Mouse (Mus musculus): ENCODE results near the gene Cdk19. TPM values are rescaled to one million over a fixed set of nuclear protein-coding genes. Genes with fewer than 3 reads are reported as not detected.

Gene Cdk19
- total and polyA plus RNA-seq, 3 experiments: 2.8 to 8.2 TPM; not detected in 1

DNA sequence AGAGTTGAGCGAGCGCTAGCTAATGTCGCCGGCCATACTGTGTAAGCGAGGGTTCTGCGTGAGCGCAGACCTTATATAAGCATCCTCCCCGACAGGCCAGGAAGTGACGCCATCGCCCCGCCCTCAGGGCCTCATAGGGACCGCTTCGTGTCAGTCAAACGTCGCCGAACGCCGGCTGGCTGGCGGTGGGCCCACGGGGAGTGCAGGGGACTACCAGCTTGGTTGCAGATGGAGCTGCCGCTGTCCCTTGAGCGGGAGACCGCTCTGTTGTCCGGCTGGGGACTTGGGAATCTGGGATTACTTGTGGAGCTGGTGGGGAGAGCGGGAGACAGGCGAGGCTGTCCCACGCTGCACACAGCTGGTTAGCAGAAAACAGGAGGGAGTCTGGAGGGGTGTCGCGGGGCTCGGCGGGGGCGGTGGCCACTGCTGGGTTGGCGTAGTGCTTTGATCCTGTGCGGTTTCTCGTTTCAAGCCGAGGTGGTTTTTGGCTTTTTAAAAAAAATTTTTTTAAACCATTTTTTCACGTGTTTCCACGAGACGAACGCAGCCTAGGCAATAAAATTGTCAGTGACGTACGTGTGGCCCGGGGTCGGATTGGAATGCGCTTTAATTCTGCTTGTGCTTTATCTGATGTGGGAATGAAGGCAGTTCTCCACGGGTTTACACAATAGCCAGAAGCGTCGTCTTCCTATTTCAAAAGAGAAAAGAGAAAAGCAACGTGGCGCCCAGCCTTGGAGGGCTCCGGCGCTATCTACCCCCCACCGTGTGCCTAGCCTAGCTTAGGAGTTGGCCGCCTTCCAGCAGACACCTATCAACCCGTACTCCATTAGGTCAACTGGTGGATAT is 37.0 kb upstream of the Cdk19 start, which contains the start of gene Amd1:
Amd1 (minus strand) TSS at position 47 of the 846 bp plus-strand sequence.
- Histone ChIP-seq H3K4me1 (ENCODE audit: control insufficient read depth in 1 of 2, insufficient read depth in 2 of 2, low read length in 2 of 2) (peaks cover 8 to 10% of the 10 kb centered on the region in 2 experiments; a peak in 2 of 4 replicates), H3K36me3 (ENCODE audit: control insufficient read depth in 1 of 2, insufficient read depth in 2 of 2, low read length in 2 of 2) (peaks cover 0 to 22% of the 10 kb centered on the region in 2 experiments; a peak in 2 of 4 replicates), H3K79me2 (ENCODE audit: control insufficient read depth, insufficient read depth, low read length, poor library complexity) (peaks cover 47% of the 10 kb centered on the region), H3K27me3 (ENCODE audit: control insufficient read depth in 1 of 2, insufficient read depth in 2 of 2, low read length in 2 of 2) (no peaks in the 10 kb centered on the region), H3K27ac (ENCODE audit: control insufficient read depth, low read depth, low read length) (peak within 1 kb of the TSS; percentile 90), H3K9ac (ENCODE audit: control insufficient read depth, low read depth, low read length, poor library complexity, severe bottlenecking) (peak within 1 kb of the TSS; percentile 95), H3K4me3 (ENCODE audit: control insufficient read depth in 1 of 2, insufficient read depth in 1 of 2, low read depth in 2 of 2, low read length in 2 of 2) (peak within 1 kb of the TSS; percentile 89 to 96), H3K9me3 (replicated peaks; ENCODE audit: insufficient read depth, low read length) (no peaks in the 10 kb centered on the region)
- TF ChIP-seq RCOR1 (IDR thresholded peaks at IDR 0.05; ENCODE audit: low read depth, low read length) (peak; percentile 15; the same call in 1 of the 2 replicates), MYB (IDR thresholded peaks at IDR 0.05; ENCODE audit: low read depth, low read length) (no peak), CHD2 (IDR thresholded peaks at IDR 0.05; ENCODE audit: low read length) (peak; percentile 59), MAX (IDR thresholded peaks at IDR 0.05; ENCODE audit: low read length) (peak; percentile 86), POLR2AphosphoS5 (IDR thresholded peaks at IDR 0.05; ENCODE audit: borderline replicate concordance, low read depth, low read length) (peak; percentile 89), POLR2AphosphoS2 (IDR thresholded peaks at IDR 0.05; ENCODE audit: low read length) (peak; percentile 84), ELF1 (IDR thresholded peaks at IDR 0.05; ENCODE audit: low read depth, low read length) (0 out of 2 replicates have a peak, but pooled peaks have one; percentile 46), CHD1 (IDR thresholded peaks at IDR 0.05; ENCODE audit: low read depth, low read length) (0 out of 2 replicates have a peak, but pooled peaks have one; percentile 28), EP300 (IDR thresholded peaks at IDR 0.05; ENCODE audit: low read depth in 1 of 2, low read length in 2 of 2) (peak; percentile 39 to 48; a peak in 3 of 4 replicates), MAZ (IDR thresholded peaks at IDR 0.05; ENCODE audit: low read depth, low read length) (peak; percentile 31; the same call in 1 of the 2 replicates), USF2 (IDR thresholded peaks at IDR 0.05; ENCODE audit: borderline replicate concordance in 1 of 2, insufficient read depth in 1 of 2, low read depth in 1 of 2, low read length in 2 of 2) (no peak), TBP (IDR thresholded peaks at IDR 0.05; ENCODE audit: low read depth, low read length) (peak; percentile 98), ZMIZ1 (IDR thresholded peaks at IDR 0.05; ENCODE audit: low read depth, low read length) (peak; percentile 76), MXI1 (IDR thresholded peaks at IDR 0.05; ENCODE audit: low read depth, low read length) (peak; percentile 79; the same call in 1 of the 2 replicates), NELFE (IDR thresholded peaks at IDR 0.05; ENCODE audit: low read depth, low read length) (peak; percentile 51), E2F4 (IDR thresholded peaks at IDR 0.05; ENCODE audit: borderline replicate concordance, low read depth, low read length) (peak; percentile 44; the same call in 1 of the 2 replicates), ZKSCAN1 (IDR thresholded peaks at IDR 0.05; ENCODE audit: low read depth, low read length) (no peak), GABPA (IDR thresholded peaks at IDR 0.05; ENCODE audit: low read depth, low read length) (no peak), TCF12 (IDR thresholded peaks at IDR 0.05; ENCODE audit: low read depth, low read length) (peak; percentile 58), ETS1 (IDR thresholded peaks at IDR 0.05; ENCODE audit: low read depth, low read length) (peak; percentile 71), GATA1 (IDR thresholded peaks at IDR 0.05; ENCODE audit: low read depth, low read length) (peak; percentile 82), POLR2A (IDR thresholded peaks at IDR 0.05; ENCODE audit: control insufficient read depth in 1 of 2, insufficient read depth in 1 of 2, low read depth in 1 of 2, low read length in 2 of 2, poor library complexity in 1 of 2) (peak; percentile 14 to 74; a peak in 2 of 4 replicates), MYC (IDR thresholded peaks at IDR 0.05; ENCODE audit: low read depth, low read length) (peak; percentile 86), JUND (IDR thresholded peaks at IDR 0.05; ENCODE audit: low read depth, low read length) (no peak), HCFC1 (IDR thresholded peaks at IDR 0.05; ENCODE audit: low read depth, low read length) (peak; percentile 76), TAL1 (IDR thresholded peaks at IDR 0.05; ENCODE audit: low read length) (peak; percentile 20; the same call in 1 of the 2 replicates), KAT2A (conservative IDR thresholded peaks at IDR 0.05; ENCODE audit: low read depth, low read length) (no peak; the same call in 1 of the 2 replicates), UBTF (IDR thresholded peaks at IDR 0.05; ENCODE audit: borderline replicate concordance, insufficient read depth, low read depth, low read length) (no peak), RAD21 (IDR thresholded peaks at IDR 0.05; ENCODE audit: low read depth, low read length) (no peak)
- DNase-seq (ENCODE audit: low read depth, low spot score): peak; percentile 99
